Mouse (Mus musculus) C2C12 (cell line): ENCODE data around the gene Olfr1178. TPM values are rescaled to one million over a fixed set of nuclear protein-coding genes. Genes with fewer than 3 reads are reported as not detected.

Experiments
- H3K27me3 ChIP-seq: one replicate; pipeline ENCODE4 v1.6.1; 2011; ENCODE audit not compliant: control insufficient read depth, insufficient read depth, insufficient read length
- H3K36me3 ChIP-seq: one replicate; pipeline ENCODE4 v1.6.1; 2011; ENCODE audit not compliant: control insufficient read depth, insufficient read depth
- H3K4me3 ChIP-seq: one replicate; pipeline ENCODE4 v1.5.1; 2011; ENCODE audit warnings: mild to moderate bottlenecking, control low read depth; ENCODE audit not compliant: poor library complexity, insufficient read depth, severe bottlenecking
- H3K79me2 ChIP-seq: one replicate; pipeline ENCODE4 v1.6.1; 2011; ENCODE audit not compliant: control insufficient read depth, insufficient read depth
- H3K79me3 ChIP-seq: one replicate; pipeline ENCODE4 v1.6.1; 2011; ENCODE audit warnings: low read depth, control low read depth
- H3ac ChIP-seq: one replicate; pipeline ENCODE3; 2011; ENCODE audit warnings: low read depth; ENCODE audit not compliant: control insufficient read depth, insufficient read length
- CEBPB ChIP-seq: IDR thresholded peaks from one replicate; pipeline ENCODE4 v1.6.1; 2011; ENCODE audit warnings: low read depth, mild to moderate bottlenecking, control low read depth, moderate library complexity
- CTCF ChIP-seq: IDR thresholded peaks from one replicate; pipeline ENCODE4 v1.5.1; 2011; ENCODE audit not compliant: control insufficient read depth, insufficient read depth, insufficient read length
- FOSL1 ChIP-seq: IDR thresholded peaks from one replicate; pipeline ENCODE4 v1.8.0; 2011; ENCODE audit warnings: mild to moderate bottlenecking, low read length; ENCODE audit not compliant: poor library complexity, insufficient read depth, severe bottlenecking
- MAX ChIP-seq: IDR thresholded peaks from one replicate; pipeline ENCODE4 v1.6.1; 2011; ENCODE audit warnings: mild to moderate bottlenecking, control low read depth
- MYOD1 ChIP-seq: IDR thresholded peaks from one replicate; pipeline ENCODE4 v1.6.1; 2011; ENCODE audit warnings: low read depth; ENCODE audit not compliant: control insufficient read depth, insufficient read length
- MYOG ChIP-seq: IDR thresholded peaks from one replicate; pipeline ENCODE4 v1.6.1; 2011; ENCODE audit not compliant: control insufficient read depth, insufficient read length; ENCODE audit errors: extremely low read depth
- USF1 ChIP-seq: IDR thresholded peaks from one replicate; pipeline ENCODE4 v1.6.1; 2011; ENCODE audit warnings: low read depth, mild to moderate bottlenecking, control low read depth, moderate library complexity
- polyA plus RNA-seq: library from polyadenylated mRNA; unstranded; fragments of >200 nt; fragmentation: generic; extraction: Trizol; gene quantifications from one replicate; pipeline ENCODE4 v1.2.1, GENCODE M21; 2012; ENCODE audit warnings: missing spikeins

Gene Olfr1178
- polyA plus RNA-seq, 1 experiment = not detected

DNA sequence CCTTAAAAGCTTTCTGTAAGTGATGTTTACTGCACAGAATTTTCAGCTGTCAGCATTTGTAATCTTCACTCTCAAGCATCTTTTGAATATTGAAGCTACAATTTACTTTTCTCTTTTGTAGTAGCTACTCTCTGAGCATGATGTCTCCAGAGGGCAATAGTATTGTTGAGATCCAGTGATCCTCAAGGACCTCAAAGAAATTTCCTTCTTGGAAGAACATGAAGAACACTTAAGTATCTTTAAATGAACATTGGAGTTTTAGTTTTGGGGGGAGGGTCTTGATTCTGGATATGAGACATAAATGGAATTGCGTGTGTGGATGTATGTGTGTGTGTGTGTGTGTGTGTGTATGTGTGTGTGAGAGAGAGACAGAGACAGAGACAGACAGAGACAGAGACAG, 62.2 kb downstream of the Olfr1178 start, which contains the start of gene Gm13757:
Gene Gm13757 (minus strand): TSS at position 101 of the 400 bp plus-strand sequence.
- H3K27me3 ChIP-seq = no peaks in the 10 kb centered on the region
- no peaks in the 10 kb centered on the region for H3K79me2 ChIP-seq
- no peak within 1 kb of the TSS for H3ac ChIP-seq

More for the DNA sequence above, 62.2 kb downstream of the Olfr1178 start, which contains the start of gene Gm13757:
- Histone ChIP-seq H3K4me3 (no peak within 1 kb of the TSS), H3K36me3 (no peaks in the 10 kb centered on the region), H3K79me3 (no peaks in the 10 kb centered on the region)
- TF ChIP-seq MAX (no peak), MYOD1 (no peak), FOSL1 (no peak), CEBPB (no peak), USF1 (no peak), MYOG (no peak), CTCF (no peak)

Other genes with a start within 250 kb of the Olfr1178 start
- gene Olfr1167, start 231.9 kb upstream of the Olfr1178 start, polyA plus RNA-seq = not detected
- gene Olfr1168, start 205.2 kb upstream of the Olfr1178 start, polyA plus RNA-seq = not detected
- not detected for gene Olfr1170, start 158.7 kb upstream of the Olfr1178 start, polyA plus RNA-seq
- gene Olfr1173, start 107.2 kb upstream of the Olfr1178 start, polyA plus RNA-seq = not detected
- gene Olfr1174-ps, start 71.9 kb upstream of the Olfr1178 start, polyA plus RNA-seq = not detected
- gene Olfr1175-ps, start 59.8 kb upstream of the Olfr1178 start, polyA plus RNA-seq = not detected
- gene Olfr1176, start 50.3 kb upstream of the Olfr1178 start, polyA plus RNA-seq = not detected
- not detected for gene Olfr1177-ps, start 40.6 kb upstream of the Olfr1178 start, polyA plus RNA-seq
- gene Olfr1179, start 19.4 kb downstream of the Olfr1178 start, polyA plus RNA-seq = not detected
- not detected for gene Olfr1180, start 32.1 kb downstream of the Olfr1178 start, polyA plus RNA-seq
- not detected for gene Olfr1181, start 39.1 kb downstream of the Olfr1178 start, polyA plus RNA-seq
- gene Gm13757, start 62.1 kb downstream of the Olfr1178 start, polyA plus RNA-seq = not detected
- gene Olfr1183, start 67.8 kb downstream of the Olfr1178 start, polyA plus RNA-seq = not detected
- not detected for gene Olfr1184, start 96.5 kb downstream of the Olfr1178 start, polyA plus RNA-seq
- not detected for gene Olfr1185-ps1, start 106.3 kb downstream of the Olfr1178 start, polyA plus RNA-seq
- not detected for gene Olfr1186, start 131.5 kb downstream of the Olfr1178 start, polyA plus RNA-seq
- not detected for gene Olfr1188, start 169.9 kb downstream of the Olfr1178 start, polyA plus RNA-seq
- gene Olfr1189, start 199.4 kb downstream of the Olfr1178 start, polyA plus RNA-seq = not detected